Mouse (Mus musculus) hindbrain, embryonic 16.5 days (tissue): ENCODE results near the gene Pgls. TPM values are rescaled to one million over a fixed set of nuclear protein-coding genes. Genes with fewer than 3 reads are reported as not detected.

Experiments used
- ATAC-seq: fragments of 200-750 bp; cut with Nextera tagmentation; 2 replicates; pipeline ENCODE4 v1.8.0; 2017; ENCODE audit warnings: moderate TSS enrichment, moderate library complexity
- H3K27ac ChIP-seq: fragments of 300-500 bp; sonication (generic); 2 replicates; pipeline ENCODE4 v1.5.1; 2014; ENCODE audit warnings: low read depth, mild to moderate bottlenecking, control low read depth, low read length, moderate library complexity
- H3K27me3 ChIP-seq: fragments of 300-500 bp; sonication (generic); replicated peaks from 2 replicates; pipeline ENCODE4 v1.6.1; 2014; ENCODE audit warnings: low read length; ENCODE audit not compliant: control insufficient read depth, insufficient read depth
- H3K36me3 ChIP-seq: fragments of 300-500 bp; sonication (generic); 2 replicates; pipeline ENCODE4 v1.6.1; 2014; ENCODE audit warnings: mild to moderate bottlenecking, low read length, moderate library complexity, mixed read lengths; ENCODE audit not compliant: control insufficient read depth, insufficient read depth
- H3K4me1 ChIP-seq: fragments of 300-500 bp; sonication (generic); 2 replicates; pipeline ENCODE4 v1.6.1; 2014; ENCODE audit warnings: low read depth, low read length; ENCODE audit not compliant: control insufficient read depth, insufficient read depth
- H3K4me2 ChIP-seq: fragments of 300-500 bp; sonication (generic); 2 replicates; pipeline ENCODE4 v1.6.1; 2014; ENCODE audit warnings: mild to moderate bottlenecking, low read length, control low read depth, moderate library complexity
- H3K4me3 ChIP-seq: fragments of 300-500 bp; sonication (generic); 2 replicates; pipeline ENCODE4 v1.5.1; 2014; ENCODE audit warnings: mild to moderate bottlenecking, low read length, control low read depth, moderate library complexity
- H3K9ac ChIP-seq: fragments of 300-500 bp; sonication (generic); 2 replicates; pipeline ENCODE4 v1.6.1; 2014; ENCODE audit warnings: low read depth, mild to moderate bottlenecking, control low read depth, low read length, moderate library complexity
- H3K9me3 ChIP-seq: fragments of 300-500 bp; sonication (generic); 2 replicates; pipeline ENCODE4 v1.6.1; 2014; ENCODE audit warnings: mild to moderate bottlenecking, low read length, moderate library complexity; ENCODE audit not compliant: control insufficient read depth
- WGBS: fragments of 180-500 bp; shearing (Covaris S2); extraction: QIAGEN DNeasy Blood & Tissue Kit; methylation state at CpG from one replicate; pipeline ENCODE4 v1.1.7; 2014; 5-methylcytosine and 5-hydroxymethylcytosine counted together
- polyA plus RNA-seq: library from polyadenylated mRNA; unstranded; fragments of >200 nt; fragmentation: Nextera tagmentation; extraction: Ambion mirVana; gene quantifications from 2 replicates; pipeline ENCODE4 v1.2.1, GENCODE M21; 2015

Pgls gene
- polyA plus RNA-seq, 1 experiment from 2014 or later: 237 TPM

GRCm38 (mm10) chr8:71594324-71594722 is 2.3 kb downstream of the Pgls start:
- Histone ChIP-seq H3K4me3 (no peak overlapping the region), H3K4me1 (peaks cover 32% of the 10 kb centered on the region), H3K9me3 (no peaks in the 10 kb centered on the region), H3K4me2 (no peak overlapping the region), H3K27ac (no peak overlapping the region), H3K9ac (no peak overlapping the region), H3K27me3 (no peaks in the 10 kb centered on the region), H3K36me3 (peaks cover 3% of the 10 kb centered on the region; the same call in 1 of the 2 replicates)
- 93% methylated on average over 4 of the region's 4 CpGs for WGBS
- no peak for ATAC-seq

GRCm38 (mm10) chr8:71595862-71596261 is 3.9 kb downstream of the Pgls start:
- no peaks in the 10 kb centered on the region for H3K9me3 ChIP-seq
- H3K36me3 ChIP-seq: peaks cover 3% of the 10 kb centered on the region; the same call in 1 of the 2 replicates
- peak overlapping the region; percentile 36 for H3K4me2 ChIP-seq
- H3K9ac ChIP-seq: peak overlapping the region; percentile 36; the same call in 1 of the 2 replicates
- H3K27me3 ChIP-seq: peaks cover 6% of the 10 kb centered on the region; the same call in 1 of the 2 replicates
- H3K4me3 ChIP-seq: no peak overlapping the region
- peak; percentile 2; the same call in 1 of the 2 replicates for ATAC-seq
- 6% methylated on average over 27 of the region's 27 CpGs for WGBS
- H3K4me1 ChIP-seq: peaks cover 27% of the 10 kb centered on the region
- H3K27ac ChIP-seq: no peak overlapping the region

GRCm38 (mm10) chr8:71596384-71596783 is 4.4 kb downstream of the Pgls start:
- H3K4me2 ChIP-seq: no peak overlapping the region; the same call in 1 of the 2 replicates
- peaks cover 21% of the 10 kb centered on the region for H3K4me1 ChIP-seq
- H3K27ac ChIP-seq: no peak overlapping the region
- H3K36me3 ChIP-seq: peaks cover 3% of the 10 kb centered on the region; the same call in 1 of the 2 replicates
- H3K27me3 ChIP-seq: peaks cover 7% of the 10 kb centered on the region
- ATAC-seq: no peak
- no peak overlapping the region for H3K9ac ChIP-seq
- no peaks in the 10 kb centered on the region for H3K9me3 ChIP-seq
- WGBS: 61% methylated on average over 6 of the region's 6 CpGs
- no peak overlapping the region for H3K4me3 ChIP-seq

- H3K36me3 ChIP-seq: peaks cover 3% of the 10 kb centered on the region; the same call in 1 of the 2 replicates
- H3K4me2 ChIP-seq: no peak overlapping the region
- H3K9ac ChIP-seq: no peak overlapping the region
- no peak for ATAC-seq
- 84% methylated on average over 4 of the region's 4 CpGs for WGBS
- H3K27me3 ChIP-seq: peaks cover 9% of the 10 kb centered on the region
- no peaks in the 10 kb centered on the region for H3K9me3 ChIP-seq
- peaks cover 21% of the 10 kb centered on the region for H3K4me1 ChIP-seq
- no peak overlapping the region for H3K27ac ChIP-seq
- no peak overlapping the region for H3K4me3 ChIP-seq
Observed at GRCm38 (mm10) chr8:71596798-71597197, 4.8 kb downstream of the Pgls start.

- no peak within 1 kb of the TSS for H3K9ac ChIP-seq
- no peak for ATAC-seq
- peaks cover 11% of the 10 kb centered on the region for H3K27me3 ChIP-seq
- 79% methylated on average over 3 of the region's 3 CpGs for WGBS
- H3K4me1 ChIP-seq: peaks cover 27% of the 10 kb centered on the region
- no peak within 1 kb of the TSS for H3K4me3 ChIP-seq
- no peak within 1 kb of the TSS for H3K4me2 ChIP-seq
- peaks cover 3% of the 10 kb centered on the region; the same call in 1 of the 2 replicates for H3K36me3 ChIP-seq
- H3K9me3 ChIP-seq: no peaks in the 10 kb centered on the region
- no peak within 1 kb of the TSS for H3K27ac ChIP-seq
Observed at GRCm38 (mm10) chr8:71597451-71597850, 5.5 kb downstream of the Pgls start, which contains the start of gene Fam129c. TSS of gene Fam129c (plus strand) at chr8:71597648.

- Histone ChIP-seq H3K36me3 (peaks cover 3% of the 10 kb centered on the region; the same call in 1 of the 2 replicates), H3K27ac (no peak overlapping the region), H3K27me3 (peaks cover 12% of the 10 kb centered on the region), H3K9ac (no peak overlapping the region), H3K4me3 (no peak overlapping the region), H3K4me1 (peaks cover 22% of the 10 kb centered on the region), H3K4me2 (no peak overlapping the region), H3K9me3 (no peaks in the 10 kb centered on the region)
- no peak for ATAC-seq
Observed at GRCm38 (mm10) chr8:71598375-71598774, 6.4 kb downstream of the Pgls start.

- Histone ChIP-seq H3K36me3 (peaks cover 3% of the 10 kb centered on the region; the same call in 1 of the 2 replicates), H3K4me2 (no peak overlapping the region), H3K9me3 (no peaks in the 10 kb centered on the region), H3K27me3 (peaks cover 16% of the 10 kb centered on the region), H3K4me3 (no peak overlapping the region), H3K4me1 (peaks cover 18% of the 10 kb centered on the region), H3K27ac (no peak overlapping the region), H3K9ac (no peak overlapping the region)
- WGBS: 91% methylated on average over 5 of the region's 5 CpGs
- ATAC-seq: no peak
Observed at GRCm38 (mm10) chr8:71598841-71599240, 6.9 kb downstream of the Pgls start.

GRCm38 (mm10) chr8:71601939-71602665 is 10.1 kb downstream of the Pgls start:
- H3K4me2 ChIP-seq: peak overlapping the region; percentile 59
- peak overlapping the region; percentile 7; the same call in 1 of the 2 replicates for H3K27ac ChIP-seq
- H3K9me3 ChIP-seq: no peaks in the 10 kb centered on the region
- H3K27me3 ChIP-seq: peaks cover 18% of the 10 kb centered on the region
- no peaks in the 10 kb centered on the region for H3K36me3 ChIP-seq
- ATAC-seq: no peak; the same call in 1 of the 2 replicates
- peak overlapping the region; percentile 38 for H3K4me3 ChIP-seq
- peaks cover 9% of the 10 kb centered on the region for H3K4me1 ChIP-seq
- WGBS: 4% methylated on average over 56 of the region's 65 CpGs
- H3K9ac ChIP-seq: peak overlapping the region; percentile 57

- peak overlapping the region; percentile 57 for H3K9ac ChIP-seq
- H3K4me1 ChIP-seq: peaks cover 9% of the 10 kb centered on the region
- H3K9me3 ChIP-seq: no peaks in the 10 kb centered on the region
- 2% methylated on average over 32 of the region's 32 CpGs for WGBS
- ATAC-seq: peak; percentile 74
- H3K4me2 ChIP-seq: peak overlapping the region; percentile 59
- no peaks in the 10 kb centered on the region for H3K36me3 ChIP-seq
- peak overlapping the region; percentile 7; the same call in 1 of the 2 replicates for H3K27ac ChIP-seq
- peaks cover 18% of the 10 kb centered on the region for H3K27me3 ChIP-seq
- H3K4me3 ChIP-seq: peak overlapping the region; percentile 38
Observed at GRCm38 (mm10) chr8:71602666-71603334, 10.8 kb downstream of the Pgls start.
